Mouse (Mus musculus): ENCODE results near the gene Myo16. TPM values are rescaled to one million over a fixed set of nuclear protein-coding genes. Genes with fewer than 3 reads are reported as not detected.

Myo16 gene
- polyA plus RNA-seq, 1 experiment from 2014 or later, result 0.67 TPM

DNA sequence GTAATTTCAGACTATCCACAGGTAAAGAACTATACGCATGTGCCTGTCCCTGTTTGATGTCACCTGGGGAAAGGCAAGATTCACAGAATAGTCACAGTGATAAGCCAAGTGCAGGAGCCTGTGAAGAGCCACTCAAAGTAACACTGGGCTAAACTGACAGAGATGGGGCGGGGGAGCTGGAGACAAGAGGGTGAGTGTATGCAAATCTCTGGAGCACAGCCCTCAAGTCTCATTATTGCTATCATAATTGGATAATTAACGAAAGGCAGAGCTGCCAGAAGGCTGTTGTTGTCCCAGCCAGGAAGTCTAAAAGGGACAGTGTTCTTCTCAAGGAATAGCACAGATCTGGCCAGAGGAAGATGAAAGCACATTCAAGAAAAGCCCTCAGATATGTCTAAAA, 490.8 kb downstream of the Myo16 start:
- no peak overlapping the region for H3K27ac ChIP-seq
- no peaks in the 10 kb centered on the region for H3K9me3 ChIP-seq
- no peaks in the 10 kb centered on the region for H3K27me3 ChIP-seq
- H3K4me2 ChIP-seq, result no peak overlapping the region
- ATAC-seq (ENCODE audit: borderline replicate concordance, extremely low read depth, low FRiP score, low TSS enrichment), result no peak
- no peak overlapping the region for H3K9ac ChIP-seq
- no peaks in the 10 kb centered on the region for H3K36me3 ChIP-seq
- no peaks in the 10 kb centered on the region for H3K4me1 ChIP-seq
- no peak overlapping the region for H3K4me3 ChIP-seq
- 57% methylated on average over 3 of the region's 3 CpGs for WGBS

DNA sequence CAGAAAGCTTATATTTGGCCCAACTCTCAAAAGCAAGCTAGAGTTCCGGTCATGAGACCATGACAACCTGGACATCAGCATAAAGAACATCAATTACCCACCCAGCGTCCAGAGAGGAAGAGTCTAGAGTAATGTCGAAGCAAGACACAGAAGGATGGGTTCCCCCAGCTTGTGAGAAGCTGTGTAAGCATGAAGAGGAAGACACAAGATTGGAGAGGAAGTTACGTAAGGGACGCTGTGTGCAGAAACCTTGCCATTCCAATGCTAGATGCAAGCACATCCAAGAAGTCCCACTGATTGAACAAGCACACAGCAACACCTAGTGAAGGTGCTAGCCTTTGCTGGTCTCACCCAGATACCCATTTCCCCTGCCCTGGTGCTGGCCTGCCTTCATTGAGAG, 492.0 kb downstream of the Myo16 start:
- WGBS, result 91% methylated on average over 5 of the region's 5 CpGs
- Histone ChIP-seq H3K4me1 (no peaks in the 10 kb centered on the region), H3K9ac (no peak overlapping the region), H3K36me3 (no peaks in the 10 kb centered on the region), H3K27me3 (no peaks in the 10 kb centered on the region), H3K27ac (no peak overlapping the region), H3K4me3 (no peak overlapping the region), H3K9me3 (no peaks in the 10 kb centered on the region), H3K4me2 (no peak overlapping the region)
- ATAC-seq (ENCODE audit: borderline replicate concordance, extremely low read depth, low FRiP score, low TSS enrichment), result no peak

DNA sequence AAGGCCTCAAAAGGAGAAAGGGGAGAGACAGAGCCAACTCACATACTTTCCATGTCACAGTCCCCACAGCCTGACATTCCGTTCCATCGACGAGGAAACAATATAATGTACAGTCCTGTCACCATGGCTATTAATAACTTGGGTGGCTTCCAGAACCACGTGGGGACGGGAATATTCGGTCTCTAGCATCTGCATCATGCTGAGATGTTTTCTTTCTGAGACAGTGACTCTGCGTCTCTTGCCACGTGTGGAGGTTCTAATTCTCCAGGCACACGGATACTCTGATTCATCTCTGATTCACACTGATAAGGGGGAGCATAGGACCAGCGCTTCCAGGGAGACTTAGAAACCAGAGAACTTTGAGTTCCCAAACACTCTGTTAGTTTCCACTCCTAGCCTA, 492.8 kb downstream of the Myo16 start:
- no peak overlapping the region for H3K4me3 ChIP-seq
- no peak overlapping the region for H3K27ac ChIP-seq
- H3K9ac ChIP-seq, result no peak overlapping the region
- H3K4me2 ChIP-seq, result no peak overlapping the region
- no peaks in the 10 kb centered on the region for H3K9me3 ChIP-seq
- no peaks in the 10 kb centered on the region for H3K36me3 ChIP-seq
- H3K4me1 ChIP-seq, result no peaks in the 10 kb centered on the region
- no peaks in the 10 kb centered on the region for H3K27me3 ChIP-seq
- ATAC-seq (ENCODE audit: borderline replicate concordance, extremely low read depth, low FRiP score, low TSS enrichment), result no peak
- 40% methylated on average over 10 of the region's 10 CpGs for WGBS

DNA sequence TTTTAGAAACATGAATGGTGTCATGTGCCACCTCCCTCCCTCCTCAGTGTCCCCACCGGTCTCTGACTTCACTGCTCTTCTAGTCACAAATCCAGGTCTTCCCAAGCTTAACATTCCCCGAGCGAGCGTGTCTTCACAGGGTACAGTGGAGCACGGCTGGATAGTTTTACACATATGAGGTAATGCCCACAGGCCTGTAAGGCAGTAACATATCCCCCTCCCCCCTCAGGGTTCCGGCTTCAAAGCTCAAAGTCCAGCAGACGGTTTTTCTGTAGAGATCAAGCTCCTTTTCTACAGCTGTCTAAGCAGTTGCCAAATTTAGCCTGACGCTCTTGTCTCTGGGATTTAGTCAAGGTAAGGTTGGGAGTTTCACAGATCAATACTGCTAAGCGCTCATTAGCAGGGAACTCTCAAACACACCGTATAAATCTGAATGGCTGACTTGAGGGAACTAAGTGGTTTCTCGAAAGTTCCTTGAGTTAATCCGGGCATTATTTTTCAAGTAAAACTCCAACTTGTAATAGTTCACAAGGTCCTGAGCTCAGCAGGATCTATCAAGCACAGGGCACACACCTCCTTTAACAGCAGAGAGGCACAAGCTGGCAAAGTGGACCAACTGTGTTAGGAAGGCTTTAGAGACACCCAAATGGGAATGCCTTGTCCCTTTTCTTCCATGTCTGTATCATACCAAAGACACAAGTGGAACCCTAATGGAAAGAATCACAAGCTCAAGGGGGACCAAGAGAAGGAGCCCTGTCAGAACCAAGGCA, 498.0 kb downstream of the Myo16 start:
- no peak overlapping the region for H3K9ac ChIP-seq
- H3K27ac ChIP-seq, result no peak overlapping the region
- H3K4me1 ChIP-seq, result no peaks in the 10 kb centered on the region
- H3K27me3 ChIP-seq, result no peaks in the 10 kb centered on the region
- no peak overlapping the region for H3K4me3 ChIP-seq
- H3K9me3 ChIP-seq, result no peaks in the 10 kb centered on the region
- no peak overlapping the region for H3K4me2 ChIP-seq
- 81% methylated on average over 12 of the region's 12 CpGs for WGBS
- no peak for ATAC-seq (ENCODE audit: borderline replicate concordance, extremely low read depth, low FRiP score, low TSS enrichment)
- no peaks in the 10 kb centered on the region for H3K36me3 ChIP-seq

DNA sequence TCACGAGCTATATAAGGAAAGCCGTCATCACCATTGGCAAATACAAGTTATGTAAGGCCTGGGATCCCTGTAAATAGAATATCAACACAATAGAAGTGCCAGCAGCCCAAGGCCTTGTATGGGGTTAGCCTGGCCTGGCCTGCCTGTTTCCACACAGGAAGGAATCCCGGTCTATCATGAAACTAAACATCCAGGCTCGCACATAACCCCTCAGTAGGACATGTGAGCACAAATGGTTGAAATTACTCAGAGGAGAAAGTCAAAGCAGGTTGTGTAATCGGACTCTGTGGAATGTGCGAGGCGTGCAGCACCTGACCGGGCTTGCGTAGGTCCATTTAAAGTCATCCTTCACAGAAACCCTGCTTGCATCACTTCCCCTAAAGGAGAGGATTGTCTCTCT, 499.6 kb downstream of the Myo16 start:
- H3K9me3 ChIP-seq, result no peaks in the 10 kb centered on the region
- no peak overlapping the region for H3K9ac ChIP-seq
- no peak overlapping the region for H3K27ac ChIP-seq
- no peaks in the 10 kb centered on the region for H3K4me1 ChIP-seq
- no peak overlapping the region for H3K4me3 ChIP-seq
- H3K27me3 ChIP-seq, result no peaks in the 10 kb centered on the region
- no peaks in the 10 kb centered on the region for H3K36me3 ChIP-seq
- no peak overlapping the region for H3K4me2 ChIP-seq
- WGBS, result 54% methylated on average over 9 of the region's 9 CpGs
- ATAC-seq (ENCODE audit: borderline replicate concordance, extremely low read depth, low FRiP score, low TSS enrichment), result no peak

DNA sequence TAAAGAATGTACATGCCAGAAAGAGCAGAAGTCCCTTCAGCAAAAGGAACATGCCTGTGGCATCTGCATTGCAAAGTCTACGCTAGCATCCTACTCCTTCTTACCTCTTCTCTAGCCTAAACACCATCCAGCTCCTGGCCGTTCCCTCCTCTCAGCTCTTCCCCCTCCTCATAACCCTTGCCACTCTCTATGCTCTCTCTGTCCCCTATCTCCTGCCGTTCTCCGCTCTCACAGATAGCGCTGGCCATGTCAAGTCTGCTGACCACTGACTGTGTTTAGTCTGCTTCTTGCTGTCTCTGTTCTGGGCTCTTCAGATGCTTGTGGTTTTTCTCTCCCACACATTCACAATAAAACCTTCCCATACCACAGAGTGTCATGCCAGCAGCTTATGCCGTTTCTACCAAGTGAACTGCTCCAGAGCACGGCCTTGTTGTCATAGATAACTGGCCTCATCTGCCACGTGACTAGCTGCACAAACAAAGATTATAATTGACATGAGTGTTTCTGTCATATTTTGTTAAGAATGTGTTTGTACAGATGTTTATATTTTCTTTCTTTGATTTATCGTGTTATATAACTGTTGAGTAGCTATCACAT, 501.3 kb downstream of the Myo16 start:
- Histone ChIP-seq H3K27ac (no peak overlapping the region), H3K36me3 (no peaks in the 10 kb centered on the region), H3K4me2 (no peak overlapping the region), H3K27me3 (no peaks in the 10 kb centered on the region), H3K4me3 (no peak overlapping the region), H3K4me1 (no peaks in the 10 kb centered on the region), H3K9me3 (no peaks in the 10 kb centered on the region), H3K9ac (no peak overlapping the region)
- WGBS, result 47% methylated on average over 9 of the region's 9 CpGs
- no peak for ATAC-seq (ENCODE audit: borderline replicate concordance, extremely low read depth, low FRiP score, low TSS enrichment)

DNA sequence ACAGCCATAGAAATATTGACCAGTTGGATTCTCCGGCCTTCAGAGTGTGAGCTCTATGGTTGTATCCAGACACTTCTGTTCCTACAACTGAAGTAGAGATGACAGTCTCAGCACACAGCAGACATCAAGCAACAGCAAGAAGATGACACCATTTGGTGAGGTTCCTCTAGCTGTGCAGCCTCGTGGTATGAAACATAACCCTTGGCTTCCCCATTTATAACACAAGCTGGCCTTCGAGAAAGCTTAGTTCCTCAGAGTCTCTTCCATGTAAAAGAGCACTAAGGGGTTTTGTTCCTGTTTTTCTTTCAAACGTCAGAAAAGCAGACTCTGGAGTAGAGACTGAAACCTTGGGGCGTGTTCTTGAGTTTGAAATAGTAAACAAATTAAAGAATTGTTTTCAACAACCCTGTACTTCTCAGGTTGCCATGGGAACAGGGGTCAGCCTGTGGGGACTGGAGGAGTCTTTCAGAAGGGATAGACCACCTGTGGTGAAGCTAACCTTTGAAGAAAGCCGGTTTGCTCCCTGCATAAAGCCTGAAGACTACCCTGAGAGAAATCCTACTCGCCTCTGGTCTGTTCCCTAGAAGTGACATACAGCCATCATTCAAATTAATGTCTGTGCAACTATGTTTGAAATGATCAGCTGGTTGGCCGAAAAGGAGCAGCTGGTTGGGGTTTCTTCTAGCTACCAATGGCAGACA, 510.2 kb downstream of the Myo16 start:
- Histone ChIP-seq H3K4me2 (no peak overlapping the region), H3K36me3 (no peaks in the 10 kb centered on the region), H3K27me3 (no peaks in the 10 kb centered on the region), H3K27ac (no peak overlapping the region), H3K4me3 (no peak overlapping the region), H3K9me3 (no peaks in the 10 kb centered on the region), H3K4me1 (peaks cover 13% of the 10 kb centered on the region), H3K9ac (no peak overlapping the region)
- WGBS, result 27% methylated on average over 8 of the region's 8 CpGs
- ATAC-seq (ENCODE audit: borderline replicate concordance, extremely low read depth, low FRiP score, low TSS enrichment), result no peak

DNA sequence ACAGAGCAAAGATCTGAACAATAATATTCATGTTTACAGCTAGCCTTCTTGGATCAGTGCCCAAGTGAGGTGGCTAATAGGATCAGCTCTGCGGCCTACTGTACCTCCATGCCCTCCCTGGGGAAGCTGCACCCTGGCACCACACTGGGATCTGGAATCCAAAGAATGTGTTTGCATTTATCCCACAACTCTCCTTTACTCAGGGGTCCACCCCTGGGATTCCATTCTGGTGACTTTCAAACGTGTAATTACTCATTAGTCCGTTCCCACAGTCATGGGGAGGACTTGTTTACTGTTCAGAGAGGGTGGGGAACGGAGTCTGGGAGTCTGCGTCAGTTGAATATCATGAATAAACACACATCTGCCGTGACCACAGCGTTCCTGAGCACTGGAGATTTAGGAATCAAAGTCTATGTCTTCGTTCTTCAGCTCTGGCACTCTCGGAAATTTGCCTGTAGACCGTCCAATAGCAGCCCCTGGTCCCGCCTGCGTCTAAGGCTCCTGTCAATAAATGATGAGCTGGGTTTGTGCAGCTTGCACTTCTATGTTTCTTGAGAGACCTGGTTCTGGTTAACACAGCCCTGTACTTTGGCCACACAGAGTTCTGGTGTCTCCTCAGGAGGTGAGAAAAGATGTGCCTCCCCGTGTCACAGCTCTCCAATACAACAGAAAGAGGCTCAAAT, 511.3 kb downstream of the Myo16 start:
- ATAC-seq (ENCODE audit: borderline replicate concordance, extremely low read depth, low FRiP score, low TSS enrichment), result no peak
- no peaks in the 10 kb centered on the region for H3K27me3 ChIP-seq
- peaks cover 13% of the 10 kb centered on the region for H3K4me1 ChIP-seq
- peak overlapping the region; percentile 18; the same call in 1 of the 2 replicates for H3K27ac ChIP-seq
- no peak overlapping the region for H3K4me2 ChIP-seq
- no peak overlapping the region for H3K9ac ChIP-seq
- no peak overlapping the region for H3K4me3 ChIP-seq
- H3K36me3 ChIP-seq, result no peaks in the 10 kb centered on the region
- no peaks in the 10 kb centered on the region for H3K9me3 ChIP-seq
- WGBS, result 14% methylated on average over 13 of the region's 13 CpGs

DNA sequence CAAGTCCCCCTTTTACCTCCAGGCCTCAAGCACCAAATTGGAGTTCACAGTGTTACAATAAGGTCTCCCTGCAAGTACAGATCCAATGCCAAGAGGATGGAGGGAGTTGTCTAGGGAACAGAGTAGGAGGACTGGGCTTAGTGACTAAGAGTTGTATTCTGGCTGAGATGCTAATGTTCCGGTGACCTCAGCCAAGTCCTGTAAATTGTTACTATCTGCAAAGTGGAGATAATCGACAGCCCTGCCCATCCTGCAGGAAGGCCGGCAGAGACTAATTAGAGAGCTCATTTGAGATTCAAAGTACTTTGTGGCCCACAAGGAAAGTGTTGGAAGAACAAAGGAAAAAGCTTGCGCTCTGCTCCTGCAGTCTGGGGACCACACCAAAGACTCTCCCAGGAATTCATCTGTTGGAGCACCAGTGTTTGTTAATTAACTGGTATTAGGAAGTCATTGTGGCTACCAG, 512.1 kb downstream of the Myo16 start:
- ATAC-seq (ENCODE audit: borderline replicate concordance, extremely low read depth, low FRiP score, low TSS enrichment), result no peak
- Histone ChIP-seq H3K27me3 (no peaks in the 10 kb centered on the region), H3K27ac (no peak overlapping the region), H3K4me1 (peaks cover 13% of the 10 kb centered on the region), H3K4me3 (no peak overlapping the region), H3K36me3 (no peaks in the 10 kb centered on the region), H3K9ac (no peak overlapping the region), H3K4me2 (no peak overlapping the region), H3K9me3 (no peaks in the 10 kb centered on the region)
- WGBS, result 40% methylated on average over 4 of the region's 4 CpGs

DNA sequence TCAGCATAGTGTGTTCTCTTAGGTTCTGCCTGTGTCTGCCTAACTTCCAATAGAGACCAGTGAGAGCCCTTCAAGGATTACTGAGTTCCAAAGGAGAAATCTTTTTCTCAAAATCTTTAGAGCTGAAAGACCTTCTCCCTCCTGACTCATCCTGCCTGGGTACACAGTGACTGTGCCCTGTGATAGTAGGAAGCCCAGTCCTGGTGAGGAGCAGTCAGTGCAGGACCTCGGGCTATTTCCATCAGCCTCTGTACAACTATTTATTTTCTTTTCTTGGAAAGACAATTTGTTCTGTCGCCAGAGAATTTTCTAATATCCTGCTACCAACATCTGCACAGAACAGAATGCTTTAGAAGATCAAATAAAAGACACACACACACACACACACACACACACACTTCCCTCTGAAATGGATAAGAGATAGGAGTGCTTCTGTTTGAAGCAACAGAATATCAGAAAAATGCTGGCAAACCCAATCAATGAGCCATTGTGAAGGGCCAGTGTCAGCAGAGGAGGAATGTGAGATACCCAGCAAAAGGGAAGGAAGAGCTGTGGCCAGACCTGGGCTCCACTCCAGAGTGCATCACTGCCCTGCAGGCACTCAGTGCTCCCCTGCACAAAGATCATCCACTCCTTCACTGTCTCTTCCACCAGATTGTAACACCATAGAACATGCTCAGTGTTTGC, 518.3 kb downstream of the Myo16 start:
- H3K4me3 ChIP-seq, result no peak overlapping the region
- no peaks in the 10 kb centered on the region for H3K9me3 ChIP-seq
- no peaks in the 10 kb centered on the region for H3K4me1 ChIP-seq
- H3K36me3 ChIP-seq, result no peaks in the 10 kb centered on the region
- WGBS, result 9% methylated on average over 2 of the region's 2 CpGs
- no peak overlapping the region for H3K4me2 ChIP-seq
- no peak for ATAC-seq (ENCODE audit: borderline replicate concordance, extremely low read depth, low FRiP score, low TSS enrichment)
- no peak overlapping the region for H3K9ac ChIP-seq
- no peak overlapping the region for H3K27ac ChIP-seq
- no peaks in the 10 kb centered on the region for H3K27me3 ChIP-seq

DNA sequence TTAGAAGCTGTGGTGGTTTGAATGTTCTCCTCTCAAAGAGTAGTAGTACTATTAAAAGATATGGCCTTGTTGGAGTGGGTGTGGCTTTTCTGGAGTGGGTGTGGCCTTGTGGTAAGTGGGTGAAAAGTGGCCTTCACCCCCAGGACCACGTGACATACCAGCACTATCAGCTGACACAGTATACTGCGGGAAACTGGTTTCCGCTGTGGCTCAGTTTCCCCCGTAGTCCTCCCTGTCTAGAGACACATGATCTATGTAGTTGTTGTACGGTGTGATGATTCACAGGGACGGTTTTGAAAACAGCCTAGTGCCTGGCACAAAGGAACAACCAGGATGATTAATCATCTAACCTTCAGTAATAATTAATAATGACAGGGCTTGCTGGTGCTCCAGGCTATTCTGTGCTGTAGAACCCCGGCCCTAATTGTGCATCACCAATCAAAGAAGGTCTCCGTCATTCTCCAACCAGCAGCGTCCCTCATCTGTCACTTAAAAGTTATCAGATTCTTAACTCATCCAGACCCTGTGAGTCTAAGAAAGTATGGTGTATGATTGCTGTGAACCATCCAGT, 524.2 kb downstream of the Myo16 start:
- H3K4me1 ChIP-seq, result no peaks in the 10 kb centered on the region
- no peaks in the 10 kb centered on the region for H3K36me3 ChIP-seq
- H3K27me3 ChIP-seq, result no peaks in the 10 kb centered on the region
- no peaks in the 10 kb centered on the region for H3K9me3 ChIP-seq
- no peak overlapping the region for H3K27ac ChIP-seq
- 83% methylated on average over 9 of the region's 9 CpGs for WGBS
- ATAC-seq (ENCODE audit: borderline replicate concordance, extremely low read depth, low FRiP score, low TSS enrichment), result no peak
- no peak overlapping the region for H3K4me2 ChIP-seq
- no peak overlapping the region for H3K4me3 ChIP-seq
- H3K9ac ChIP-seq, result no peak overlapping the region

Data from lung, embryonic 15.5 days (tissue).